Mouse (Mus musculus): Measurements from ENCODE around the gene Pkp4. TPM values are rescaled to one million over a fixed set of nuclear protein-coding genes. Genes with fewer than 3 reads are reported as not detected.
"Not testable (repeated sequence)": the region's sequence is repeated elsewhere in the genome, so short reads cannot be mapped to it uniquely, and the experiment has no call there.

Gene Pkp4
- polyA plus RNA-seq, 1 experiment from 2014 or later, result 14.7 TPM

GRCm38 (mm10) chr2:59361350-59361780 lies 200.7 kb downstream of the Pkp4 start:
- Histone ChIP-seq H3K9me3 (no peaks in the 10 kb centered on the region), H3K36me3 (peaks cover under 1% of the 10 kb centered on the region; the same call in 1 of the 2 replicates), H3K4me1 (replicated peaks) (peaks cover 11% of the 10 kb centered on the region), H3K27ac (peak overlapping the region; percentile 36), H3K4me3 (no peak overlapping the region), H3K27me3 (ENCODE audit: insufficient read depth, poor library complexity, severe bottlenecking) (no peaks in the 10 kb centered on the region)
- WGBS, result 32% methylated on average over 4 of the region's 4 CpGs
- DNase-seq (ENCODE audit: low spot score), result no peak

DNA sequence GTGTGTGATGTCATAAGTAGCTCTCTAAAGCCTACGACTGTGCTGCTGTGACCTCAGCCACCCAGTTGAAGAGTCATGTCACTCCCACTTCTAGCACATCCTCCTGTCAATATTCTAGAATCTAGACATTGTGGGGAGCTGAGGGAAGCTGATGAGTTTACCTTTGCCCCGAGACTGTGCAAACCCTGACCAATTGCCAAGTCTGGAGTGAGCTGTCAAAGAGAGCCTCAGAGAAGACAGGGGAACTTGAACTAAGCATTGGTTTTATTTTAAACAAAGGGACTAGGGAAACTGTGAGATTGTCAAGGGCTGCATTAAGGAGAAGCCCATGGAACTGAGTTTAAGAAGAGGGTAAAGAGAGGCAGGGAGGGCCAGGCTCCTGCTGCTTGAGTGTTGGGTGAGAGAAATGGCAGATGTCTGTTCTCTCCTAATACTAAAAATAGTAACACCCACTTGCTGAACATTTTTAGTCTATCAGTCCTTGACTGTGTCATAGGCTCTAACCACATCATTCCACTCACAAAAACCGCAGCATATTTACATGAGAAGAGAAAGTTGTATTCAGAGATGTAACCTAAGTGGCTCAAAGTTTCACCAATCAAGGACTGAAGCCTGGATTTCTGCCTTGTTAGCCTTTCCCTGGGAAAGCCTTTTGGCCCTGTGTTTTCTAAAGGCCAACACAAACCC lies 203.6 kb downstream of the Pkp4 start:
- DNase-seq (ENCODE audit: low spot score), result no peak
- no peaks in the 10 kb centered on the region for H3K27me3 ChIP-seq (ENCODE audit: insufficient read depth, poor library complexity, severe bottlenecking)
- WGBS, result 90% methylated on average over 3 of the region's 3 CpGs
- no peaks in the 10 kb centered on the region for H3K36me3 ChIP-seq
- H3K27ac ChIP-seq, result no peak overlapping the region
- H3K9me3 ChIP-seq, result no peaks in the 10 kb centered on the region
- H3K4me3 ChIP-seq, result no peak overlapping the region
- H3K4me1 ChIP-seq (replicated peaks), result peaks cover 11% of the 10 kb centered on the region

- DNase-seq (ENCODE audit: low spot score), result no peak
- H3K36me3 ChIP-seq, result no peaks in the 10 kb centered on the region
- H3K4me1 ChIP-seq (replicated peaks), result no peaks in the 10 kb centered on the region; the same call in 1 of the 2 replicates
- H3K4me3 ChIP-seq, result no peak overlapping the region
- WGBS, result 95% methylated on average over 4 of the region's 4 CpGs
- peaks cover 4% of the 10 kb centered on the region; the same call in 1 of the 2 replicates for H3K9me3 ChIP-seq
- no peak overlapping the region for H3K27ac ChIP-seq
- no peaks in the 10 kb centered on the region for H3K27me3 ChIP-seq (ENCODE audit: insufficient read depth, poor library complexity, severe bottlenecking)
Measured at GRCm38 (mm10) chr2:59367191-59367590, 206.5 kb downstream of the Pkp4 start.

DNA sequence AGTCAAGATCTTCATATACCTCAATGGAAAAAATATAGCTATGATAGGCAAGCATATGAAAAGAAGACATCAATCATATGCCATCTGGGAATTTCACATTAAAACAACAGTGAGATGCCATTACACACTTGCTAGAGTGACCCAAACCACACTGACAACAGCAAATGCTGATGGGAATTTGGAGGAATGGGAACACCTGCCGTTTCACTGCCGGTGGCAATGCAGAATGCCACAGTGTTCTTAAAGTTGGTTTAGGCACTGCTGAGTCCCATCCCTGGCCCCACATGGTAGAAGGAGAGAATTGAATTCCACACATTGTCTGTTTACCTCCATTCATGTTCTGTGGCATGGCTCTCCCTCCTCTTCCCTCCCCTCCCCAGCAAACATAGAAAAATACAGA lies 212.5 kb downstream of the Pkp4 start:
- no peaks in the 10 kb centered on the region for H3K36me3 ChIP-seq
- no peak overlapping the region for H3K4me3 ChIP-seq
- 81% methylated on average over 2 of the region's 2 CpGs for WGBS
- no peak for DNase-seq (ENCODE audit: low spot score)
- H3K27me3 ChIP-seq (ENCODE audit: insufficient read depth, poor library complexity, severe bottlenecking), result no peaks in the 10 kb centered on the region
- H3K27ac ChIP-seq, result no peak overlapping the region
- no peaks in the 10 kb centered on the region; the same call in 1 of the 2 replicates for H3K4me1 ChIP-seq (replicated peaks)
- H3K9me3 ChIP-seq, result peaks cover 4% of the 10 kb centered on the region; the same call in 1 of the 2 replicates

- Histone ChIP-seq H3K27ac (no peak overlapping the region), H3K4me1 (replicated peaks) (no peaks in the 10 kb centered on the region), H3K36me3 (no peaks in the 10 kb centered on the region), H3K27me3 (ENCODE audit: insufficient read depth, poor library complexity, severe bottlenecking) (no peaks in the 10 kb centered on the region), H3K4me3 (no peak overlapping the region), H3K9me3 (no peaks in the 10 kb centered on the region)
- no peak for DNase-seq (ENCODE audit: low spot score)
- WGBS, result 93% methylated on average over 9 of the region's 9 CpGs
Measured at GRCm38 (mm10) chr2:59378096-59378495, 217.4 kb downstream of the Pkp4 start.

GRCm38 (mm10) chr2:59378861-59379260 lies 218.2 kb downstream of the Pkp4 start:
- H3K4me1 ChIP-seq (replicated peaks); H3K9me3 ChIP-seq; H3K27ac ChIP-seq; DNase-seq (ENCODE audit: low spot score); H3K4me3 ChIP-seq; H3K36me3 ChIP-seq; H3K27me3 ChIP-seq (ENCODE audit: insufficient read depth, poor library complexity, severe bottlenecking): not testable (repeated sequence)
- WGBS, result 95% methylated on average over 17 of the region's 17 CpGs

GRCm38 (mm10) chr2:59383231-59383630 lies 222.6 kb downstream of the Pkp4 start:
- 97% methylated on average over 17 of the region's 17 CpGs for WGBS
- no peaks in the 10 kb centered on the region for H3K9me3 ChIP-seq
- no peaks in the 10 kb centered on the region for H3K27me3 ChIP-seq (ENCODE audit: insufficient read depth, poor library complexity, severe bottlenecking)
- no peak for DNase-seq (ENCODE audit: low spot score)
- peaks cover 11% of the 10 kb centered on the region; the same call in 1 of the 2 replicates for H3K4me1 ChIP-seq (replicated peaks)
- H3K4me3 ChIP-seq, result no peak overlapping the region
- H3K27ac ChIP-seq, result no peak overlapping the region
- no peaks in the 10 kb centered on the region for H3K36me3 ChIP-seq

- H3K4me3 ChIP-seq, result no peak overlapping the region
- WGBS, result 79% methylated on average over 10 of the region's 10 CpGs
- no peaks in the 10 kb centered on the region for H3K27me3 ChIP-seq (ENCODE audit: insufficient read depth, poor library complexity, severe bottlenecking)
- no peaks in the 10 kb centered on the region for H3K36me3 ChIP-seq
- no peak for DNase-seq (ENCODE audit: low spot score)
- peaks cover 11% of the 10 kb centered on the region; the same call in 1 of the 2 replicates for H3K4me1 ChIP-seq (replicated peaks)
- H3K9me3 ChIP-seq, result no peaks in the 10 kb centered on the region
- H3K27ac ChIP-seq, result peak overlapping the region; percentile 35; the same call in 1 of the 2 replicates
Measured at GRCm38 (mm10) chr2:59383852-59384776, 223.5 kb downstream of the Pkp4 start.

GRCm38 (mm10) chr2:59385211-59385935 lies 224.7 kb downstream of the Pkp4 start:
- no peak for DNase-seq (ENCODE audit: low spot score)
- H3K9me3 ChIP-seq, result no peaks in the 10 kb centered on the region
- 58% methylated on average over 4 of the region's 4 CpGs for WGBS
- peaks cover 11% of the 10 kb centered on the region; the same call in 1 of the 2 replicates for H3K4me1 ChIP-seq (replicated peaks)
- no peak overlapping the region for H3K4me3 ChIP-seq
- no peaks in the 10 kb centered on the region for H3K36me3 ChIP-seq
- no peak overlapping the region for H3K27ac ChIP-seq
- H3K27me3 ChIP-seq (ENCODE audit: insufficient read depth, poor library complexity, severe bottlenecking), result no peaks in the 10 kb centered on the region

DNA sequence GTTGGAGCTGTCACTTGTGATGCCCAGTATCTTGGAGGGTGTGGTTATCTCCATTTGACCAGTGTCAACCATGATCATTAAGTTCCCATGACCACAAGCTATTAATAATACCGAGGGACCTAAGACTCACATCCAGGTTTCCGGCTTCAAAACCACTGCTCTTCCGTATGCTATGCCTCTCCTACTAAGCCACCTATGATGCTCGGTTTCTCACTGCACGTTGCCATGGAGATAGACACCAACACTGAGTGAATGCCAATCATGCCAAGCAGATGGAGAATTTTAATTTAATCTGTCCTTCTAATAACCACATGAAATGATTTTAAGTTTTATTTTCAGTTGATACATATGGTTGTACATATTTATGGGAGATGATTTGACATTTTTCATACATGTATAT lies 229.3 kb downstream of the Pkp4 start:
- DNase-seq (ENCODE audit: low spot score), result no peak
- Histone ChIP-seq H3K27ac (no peak overlapping the region), H3K4me3 (no peak overlapping the region), H3K9me3 (no peaks in the 10 kb centered on the region), H3K4me1 (replicated peaks) (peaks cover 3% of the 10 kb centered on the region; the same call in 1 of the 2 replicates), H3K36me3 (no peaks in the 10 kb centered on the region), H3K27me3 (ENCODE audit: insufficient read depth, poor library complexity, severe bottlenecking) (no peaks in the 10 kb centered on the region)
- WGBS, result 89% methylated on average over 5 of the region's 5 CpGs

GRCm38 (mm10) chr2:59393177-59393576 lies 232.5 kb downstream of the Pkp4 start:
- Histone ChIP-seq H3K27me3 (ENCODE audit: insufficient read depth, poor library complexity, severe bottlenecking) (no peaks in the 10 kb centered on the region), H3K4me3 (no peak overlapping the region), H3K27ac (no peak overlapping the region), H3K9me3 (no peaks in the 10 kb centered on the region), H3K36me3 (no peaks in the 10 kb centered on the region), H3K4me1 (replicated peaks) (no peaks in the 10 kb centered on the region)
- 66% methylated on average over 1 of the region's 1 CpGs for WGBS
- no peak for DNase-seq (ENCODE audit: low spot score)

GRCm38 (mm10) chr2:59394651-59395050 lies 234.0 kb downstream of the Pkp4 start:
- Histone ChIP-seq H3K4me3 (no peak overlapping the region), H3K27ac (no peak overlapping the region), H3K4me1 (replicated peaks) (no peaks in the 10 kb centered on the region), H3K27me3 (ENCODE audit: insufficient read depth, poor library complexity, severe bottlenecking) (no peaks in the 10 kb centered on the region), H3K9me3 (no peaks in the 10 kb centered on the region), H3K36me3 (no peaks in the 10 kb centered on the region)
- 95% methylated on average over 4 of the region's 4 CpGs for WGBS
- no peak for DNase-seq (ENCODE audit: low spot score)
